In the genomic region with DNA sequence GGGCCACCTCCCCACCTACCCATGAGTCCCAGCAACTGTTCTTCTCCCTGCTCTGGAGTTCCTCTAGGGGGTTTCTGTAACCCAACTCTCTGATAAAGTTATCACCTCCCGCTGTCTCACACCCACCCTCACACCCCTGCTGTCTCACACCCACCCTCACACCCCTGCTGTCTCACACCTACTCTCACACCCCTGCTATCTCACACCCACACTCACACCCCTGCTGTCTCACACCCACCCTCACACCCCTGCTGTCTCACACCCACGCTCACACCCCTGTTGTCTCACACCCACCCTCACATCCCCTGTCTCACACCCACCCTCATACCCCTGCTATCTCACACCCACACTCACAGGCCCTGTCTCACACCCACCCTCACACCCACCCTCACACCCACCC, we compare ENCODE assay signal across 35 mouse cellular contexts.
"Had no signal": no experiment of that assay in that cellular context is flagged by ENCODE, and none has a peak within 500 bp of the region (broad histone marks: within the 10 kb centered on the region; RNA-seq: fewer than 3 reads in every experiment).

No protein-coding gene starts in this region.

- H3K4me3 ChIP-seq: heart, embryonic 10.5 days; heart, embryonic 12.5 days; heart, embryonic 13.5 days; heart, embryonic 15.5 days; hindbrain, embryonic 10.5 days; hindbrain, embryonic 12.5 days; hindbrain, embryonic 13.5 days; hindbrain, embryonic 15.5 days; intestine, embryonic 15.5 days; kidney, embryonic 15.5 days; layer of hippocampus, adult 2 months had no signal

- DNase-seq: heart, postnatal 10 days; heart, postnatal 14 days; heart, postnatal 36 days; heart, postnatal 4 days; kidney, adult 11 months; kidney, adult 18-20 months; kidney, adult 2 months; kidney, adult 8-10 months; kidney, adult 9 months; kidney, postnatal 10 days; kidney, postnatal 14 days; kidney, postnatal 25 days; kidney, postnatal 36 days; kidney, postnatal 4 days; layer of hippocampus, adult 9-11 months; layer of hippocampus, postnatal 36 days had no signal

- H3K4me2 ChIP-seq: heart, embryonic 11.5 days; heart, embryonic 12.5 days; heart, embryonic 13.5 days; heart, embryonic 15.5 days; hindbrain, embryonic 12.5 days; hindbrain, embryonic 13.5 days; hindbrain, embryonic 14.5 days; hindbrain, embryonic 15.5 days; intestine, embryonic 15.5 days; kidney, embryonic 15.5 days had no signal

- H3K9me3 ChIP-seq: heart, embryonic 10.5 days; heart, embryonic 12.5 days; heart, embryonic 13.5 days; heart, embryonic 15.5 days; hindbrain, embryonic 10.5 days; hindbrain, embryonic 12.5 days; hindbrain, embryonic 13.5 days; hindbrain, embryonic 15.5 days; intestine, embryonic 15.5 days; kidney, embryonic 15.5 days had no signal

- ATAC-seq: hindbrain, embryonic 16.5 days; hindbrain, postnatal 0 days; inflammation-experienced regulatory T-cells, adult 6 months; intestine, embryonic 15.5 days; intestine, embryonic 16.5 days; intestine, postnatal 0 days had no signal

- H3K4me1 ChIP-seq: hindbrain, embryonic 13.5 days; hindbrain, embryonic 15.5 days had no signal

- H3K9ac ChIP-seq: heart, embryonic 12.5 days; heart, embryonic 13.5 days; heart, embryonic 15.5 days; hindbrain, embryonic 12.5 days; hindbrain, embryonic 13.5 days; hindbrain, embryonic 14.5 days; hindbrain, embryonic 15.5 days; intestine, embryonic 15.5 days; kidney, embryonic 15.5 days had no signal

- H3K27me3 ChIP-seq: hindbrain, embryonic 12.5 days; hindbrain, embryonic 15.5 days; intestine, embryonic 15.5 days; kidney, embryonic 15.5 days had no signal

- H3K27ac ChIP-seq: heart, embryonic 10.5 days; heart, embryonic 13.5 days; heart, embryonic 15.5 days; hindbrain, embryonic 10.5 days; hindbrain, embryonic 12.5 days; hindbrain, embryonic 13.5 days; hindbrain, embryonic 14.5 days; hindbrain, embryonic 15.5 days; hindbrain, postnatal 0 days; intestine, embryonic 15.5 days; kidney, embryonic 15.5 days; kidney, postnatal 0 days; layer of hippocampus, adult 2 months had no signal

- H3K36me3 ChIP-seq: heart, embryonic 10.5 days; heart, embryonic 12.5 days; heart, embryonic 13.5 days; heart, embryonic 15.5 days; hindbrain, embryonic 10.5 days; hindbrain, embryonic 12.5 days; hindbrain, embryonic 13.5 days; hindbrain, embryonic 15.5 days; intestine, embryonic 15.5 days; kidney, embryonic 15.5 days had no signal
